Mouse (Mus musculus): ENCODE data around the gene Fam122a.
A peak's percentile ranks its signal among the peaks of the same experiment; 100 is the strongest.

The Fam122a gene

GRCm38 (mm10) chr19:24476929-24477882 lies at the start of gene Fam122a:
Gene Fam122a, minus strand, starts transcription at chr19:24477356.
- peak; percentile 91 for DNase-seq

DNA sequence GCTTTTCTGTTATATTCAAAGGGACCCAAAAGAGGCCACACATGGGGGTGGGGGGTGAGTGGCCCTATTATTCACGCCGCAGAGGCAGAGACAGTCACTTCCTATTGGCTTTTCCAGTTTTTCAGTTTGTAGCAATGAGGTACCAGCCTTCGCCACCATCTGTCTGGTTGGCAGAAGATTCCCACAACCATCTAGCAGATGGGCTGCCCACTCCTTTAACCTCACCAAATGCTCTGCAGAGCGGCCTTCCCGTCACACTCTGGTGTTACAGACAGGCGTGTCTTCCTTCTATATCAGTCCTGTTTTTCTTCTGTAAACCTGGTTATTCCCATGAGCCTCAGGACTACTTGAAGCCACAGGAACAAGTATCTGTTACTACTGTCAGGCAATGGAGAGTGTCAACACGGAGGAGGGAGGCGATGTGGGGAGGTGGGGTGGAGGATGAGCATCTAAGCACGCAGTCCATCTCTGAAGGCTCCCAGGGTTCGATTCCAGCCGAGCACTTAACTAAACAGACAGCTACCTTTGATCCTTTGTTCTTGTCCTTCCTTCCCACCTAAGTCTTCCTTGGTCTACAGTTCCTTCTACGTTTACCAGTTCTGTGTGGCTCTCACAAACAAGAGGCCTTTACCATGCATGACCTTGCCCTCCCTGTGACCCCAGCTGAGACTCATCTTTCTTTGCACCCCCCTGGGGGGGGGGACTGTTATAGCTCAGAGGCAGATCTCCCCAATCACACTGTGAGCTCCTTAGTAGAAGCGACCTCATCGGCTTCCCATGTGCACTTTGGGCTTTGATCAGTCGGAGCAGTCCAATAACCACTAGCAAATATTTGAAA lies 46.5 kb upstream of the Fam122a start:
- DNase-seq, result peak; percentile 30

DNA sequence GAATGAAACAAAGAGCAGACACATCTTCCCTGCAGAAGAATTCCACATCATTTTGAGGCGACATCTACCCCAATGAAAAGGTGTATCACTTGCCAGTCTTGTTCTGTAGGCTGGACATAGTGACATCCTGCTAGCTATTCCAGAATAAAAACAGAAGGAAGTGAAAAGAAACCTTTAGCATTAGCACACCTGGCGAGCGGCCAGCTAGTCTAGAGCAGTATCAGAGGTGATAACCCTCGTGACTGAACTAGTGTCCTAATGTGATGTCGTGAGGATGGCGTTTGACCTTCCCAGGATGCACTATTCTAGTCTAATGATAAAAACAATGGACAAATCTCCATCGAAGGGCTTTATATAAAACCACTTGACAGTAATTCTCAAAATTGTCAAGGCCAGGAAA lies 44.8 kb upstream of the Fam122a start:
- DNase-seq, result no peak

DNA sequence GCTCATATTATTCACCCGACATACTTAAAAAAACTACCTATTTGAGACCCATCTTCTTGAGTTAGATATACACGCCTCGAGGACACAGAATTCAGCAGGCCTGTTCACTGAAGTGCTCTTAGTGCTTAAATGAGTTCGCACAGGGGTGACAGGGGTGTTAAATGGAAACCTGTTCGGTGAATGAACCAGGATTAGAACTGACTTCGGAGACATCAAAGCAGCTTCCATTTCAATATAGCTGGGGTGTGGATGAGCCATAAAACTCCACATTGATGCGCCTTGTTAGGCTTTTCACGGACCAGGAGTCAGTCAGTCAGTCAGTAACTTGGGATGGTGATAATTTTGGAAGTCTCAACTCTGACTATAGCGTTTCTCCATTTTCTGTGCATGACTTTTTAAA lies 44.0 kb upstream of the Fam122a start:
- no peak for DNase-seq

GRCm38 (mm10) chr19:24519732-24520409 lies 42.7 kb upstream of the Fam122a start:
- no peak for DNase-seq

DNA sequence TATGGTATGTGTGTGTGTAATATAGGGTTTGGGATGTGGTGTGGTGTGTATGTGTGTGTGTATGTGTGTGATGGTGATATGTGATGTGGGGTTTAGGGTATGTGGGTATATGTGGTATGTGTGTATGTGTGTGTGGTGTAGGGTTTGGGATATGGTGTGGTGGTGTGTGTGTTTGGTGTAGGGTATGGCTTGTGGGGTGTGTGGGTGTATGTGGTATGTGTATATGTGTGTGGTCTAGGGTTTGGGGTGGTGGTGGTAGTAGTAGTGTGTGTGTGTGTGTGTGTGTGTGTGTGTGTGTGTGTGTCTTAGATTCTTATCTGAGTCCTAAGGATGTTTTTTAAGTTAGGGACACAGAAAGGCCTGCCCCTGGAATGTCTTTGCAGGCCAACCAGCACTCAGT lies 41.2 kb upstream of the Fam122a start:
- no peak for DNase-seq

- no peak for DNase-seq
Measured at GRCm38 (mm10) chr19:24517057-24517456, 39.9 kb upstream of the Fam122a start.

DNA sequence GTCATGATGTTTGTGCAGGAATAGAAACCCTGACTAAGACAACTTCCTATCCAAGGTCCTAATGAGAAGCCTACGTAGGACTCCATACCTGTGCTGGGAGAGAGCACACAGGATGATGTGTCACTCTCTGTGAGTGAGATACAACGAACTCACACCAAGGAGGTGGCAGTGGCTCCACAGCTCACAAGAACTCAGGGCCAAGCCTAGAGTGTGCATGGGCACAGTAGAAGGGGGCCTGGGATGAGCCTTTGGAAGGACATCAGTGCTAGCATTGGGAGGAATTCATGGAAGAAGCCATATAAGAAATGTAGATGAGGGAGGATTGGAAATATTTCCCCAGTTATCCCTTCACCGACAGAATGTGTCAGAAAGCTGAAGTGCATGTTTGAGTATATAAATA lies 38.8 kb upstream of the Fam122a start:
- DNase-seq, result no peak

- no peak for DNase-seq
Measured at GRCm38 (mm10) chr19:24514661-24515642, 37.8 kb upstream of the Fam122a start.

GRCm38 (mm10) chr19:24513105-24513843 lies 36.1 kb upstream of the Fam122a start:
- DNase-seq, result no peak

DNA sequence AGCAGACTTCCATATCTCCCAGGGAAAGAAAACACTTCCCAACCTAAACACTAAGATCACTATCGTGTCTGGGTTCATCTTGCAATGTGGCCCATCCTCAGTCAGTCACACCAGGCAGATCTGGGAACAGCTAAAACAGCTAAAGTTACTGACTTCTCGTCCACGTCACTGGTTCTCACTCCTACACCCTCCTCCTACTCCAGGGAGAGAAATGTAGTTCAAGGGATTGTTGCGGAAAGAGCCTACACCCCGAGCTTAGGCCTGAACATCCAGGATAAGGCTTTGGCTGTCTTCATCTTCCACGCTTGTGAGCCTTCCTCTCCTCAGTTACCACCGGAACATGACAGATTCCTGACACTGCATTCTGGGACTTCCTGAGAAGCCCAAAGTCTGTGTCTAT lies 34.8 kb upstream of the Fam122a start:
- no peak for DNase-seq

- DNase-seq, result no peak
Measured at GRCm38 (mm10) chr19:24509391-24509790, 32.2 kb upstream of the Fam122a start.

GRCm38 (mm10) chr19:24508087-24508767 lies 31.1 kb upstream of the Fam122a start:
- DNase-seq, result no peak

GRCm38 (mm10) chr19:24502736-24503421 lies 25.7 kb upstream of the Fam122a start:
- DNase-seq, result no peak

- no peak for DNase-seq
Measured at GRCm38 (mm10) chr19:24501525-24501924, 24.4 kb upstream of the Fam122a start.

DNA sequence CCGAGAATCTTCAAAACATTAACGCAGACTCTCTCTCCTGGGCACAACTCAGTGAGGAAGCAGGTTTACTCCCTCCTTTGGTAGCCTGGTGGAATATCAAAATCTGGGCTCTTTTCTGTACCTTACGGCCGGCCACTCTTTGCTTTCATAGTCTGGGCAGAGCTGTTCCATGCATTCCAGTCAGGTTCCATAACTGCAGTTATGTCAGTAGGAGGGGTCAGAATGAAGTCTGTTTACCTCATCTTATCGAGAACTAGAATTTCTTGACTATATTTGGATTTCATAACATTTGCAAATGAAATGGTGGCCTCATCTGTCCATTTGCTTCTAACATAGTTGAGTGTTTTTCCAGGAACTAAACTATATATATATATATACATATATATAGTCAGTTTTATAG lies 23.3 kb upstream of the Fam122a start:
- no peak for DNase-seq

- DNase-seq, result no peak
Measured at GRCm38 (mm10) chr19:24499291-24499690, 22.1 kb upstream of the Fam122a start.

GRCm38 (mm10) chr19:24493887-24494286 lies 16.7 kb upstream of the Fam122a start:
- DNase-seq, result no peak

DNA sequence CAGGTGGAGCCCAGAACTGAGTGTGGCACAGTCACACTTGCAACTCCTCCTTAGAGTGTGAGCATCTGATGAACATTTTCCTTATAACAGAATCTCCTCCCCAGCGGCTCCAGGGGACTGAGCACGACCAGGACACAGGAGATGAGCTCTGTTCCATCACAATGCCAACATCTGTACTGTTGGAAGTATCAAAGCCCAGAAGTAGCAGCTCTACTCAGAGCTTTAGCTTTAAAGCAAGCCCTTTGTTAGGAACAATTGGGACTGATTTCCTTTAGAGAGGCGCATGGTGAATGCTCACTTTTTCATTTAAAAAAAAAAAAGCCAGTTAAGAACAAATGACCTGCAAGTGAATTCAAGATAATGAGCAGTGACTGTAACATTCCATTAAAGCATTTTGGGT lies 14.7 kb upstream of the Fam122a start:
- no peak for DNase-seq

- no peak for DNase-seq
Measured at GRCm38 (mm10) chr19:24490275-24490674, 13.1 kb upstream of the Fam122a start.
